Mouse (Mus musculus): ENCODE measurements around the gene Mad1l1.

GRCm38 (mm10) chr5:140043002-140043401, 278.4 kb downstream of the Mad1l1 start:
- no peak for TF ChIP-seq POLR2A (IDR thresholded peaks at IDR 0.05; ENCODE audit: low read depth, low read length)
- no peak for TF ChIP-seq CTCF (IDR thresholded peaks at IDR 0.05; ENCODE audit: borderline replicate concordance, insufficient read depth, low read length)

All from embryonic fibroblast, embryonic 13.5 days (primary cell).